In genomic region chr3:96163040-96163439, GRCm38 (mm10) we compare ENCODE assay signal across 13 mouse cellular contexts. TPM values are rescaled to one million over a fixed set of nuclear protein-coding genes. Genes with fewer than 3 reads are reported as not detected.
A peak's percentile ranks its signal among the peaks of the same experiment; 100 is the strongest.
DNase-seq lines count a peak whose midpoint lies in the region; ATAC-seq and TF ChIP-seq lines count a peak whose summit lies in the region.
"Had no signal": no experiment of that assay in that cellular context is flagged by ENCODE, and none has a peak within 500 bp of the region (broad histone marks: within the 10 kb centered on the region; RNA-seq: fewer than 3 reads in every experiment).

No protein-coding gene starts in this region.

- no peak overlapping the region for H3K4me3 ChIP-seq in forebrain, postnatal 0 days (ENCODE audit: low read depth, low read length)
- H3K4me3 ChIP-seq in forebrain, embryonic 10.5 days = no peak overlapping the region
- peak overlapping the region; percentile 61 for H3K4me3 ChIP-seq in kidney, postnatal 0 days (replicated peaks; ENCODE audit: low read depth, low read length)
- H3K4me3 ChIP-seq in embryonic facial prominence, embryonic 12.5 days = peak overlapping the region; percentile 49; the same call in 1 of the 2 replicates
- H3K4me3 ChIP-seq in limb, embryonic 13.5 days = peak overlapping the region; percentile 62

- H3K4me2 ChIP-seq in forebrain, postnatal 0 days (ENCODE audit: low read depth) = peak overlapping the region; percentile 82
- H3K4me2 ChIP-seq in kidney, postnatal 0 days (ENCODE audit: low read length) = peak overlapping the region; percentile 95
- peak overlapping the region; percentile 88 for H3K4me2 ChIP-seq in embryonic facial prominence, embryonic 12.5 days (replicated peaks)
- peak overlapping the region; percentile 85 for H3K4me2 ChIP-seq in limb, embryonic 13.5 days (replicated peaks)

- no peak for TF ChIP-seq CTCF in forebrain, postnatal 0 days (IDR thresholded peaks at IDR 0.05; ENCODE audit: low read depth)
- no peak for TF ChIP-seq CTCF in kidney, postnatal 0 days (IDR thresholded peaks at IDR 0.05; ENCODE audit: low read depth)

- H3K27ac ChIP-seq in forebrain, postnatal 0 days (ENCODE audit: low read depth, low read length) = no peak overlapping the region
- H3K27ac ChIP-seq in forebrain, embryonic 10.5 days = no peak overlapping the region
- H3K27ac ChIP-seq in kidney, postnatal 0 days = peak overlapping the region; percentile 93; the same call in 1 of the 2 replicates
- peak overlapping the region; percentile 14; the same call in 1 of the 2 replicates for H3K27ac ChIP-seq in embryonic facial prominence, embryonic 12.5 days
- H3K27ac ChIP-seq in limb, embryonic 13.5 days = peak overlapping the region; percentile 91; the same call in 1 of the 2 replicates

- H3K4me1 ChIP-seq in forebrain, postnatal 0 days (ENCODE audit: insufficient read depth) = peaks cover 6% of the 10 kb centered on the region; the same call in 1 of the 2 replicates
- peaks cover 28% of the 10 kb centered on the region for H3K4me1 ChIP-seq in forebrain, embryonic 10.5 days
- H3K4me1 ChIP-seq in kidney, postnatal 0 days (replicated peaks; ENCODE audit: insufficient read depth, low read length) = 0 out of 2 replicates have a peak, but pooled peaks cover 13% of the 10 kb centered on the region
- H3K4me1 ChIP-seq in embryonic facial prominence, embryonic 12.5 days = peaks cover 19% of the 10 kb centered on the region
- H3K4me1 ChIP-seq in limb, embryonic 13.5 days = peaks cover 26% of the 10 kb centered on the region

- no peaks in the 10 kb centered on the region for H3K27me3 ChIP-seq in forebrain, postnatal 0 days (ENCODE audit: insufficient read depth, low read length)
- H3K27me3 ChIP-seq in forebrain, embryonic 10.5 days (ENCODE audit: poor library complexity, severe bottlenecking) = peaks cover 20% of the 10 kb centered on the region; the same call in 1 of the 2 replicates
- H3K27me3 ChIP-seq in kidney, postnatal 0 days (ENCODE audit: insufficient read depth, low read length) = no peaks in the 10 kb centered on the region
- no peaks in the 10 kb centered on the region for H3K27me3 ChIP-seq in embryonic facial prominence, embryonic 12.5 days
- no peaks in the 10 kb centered on the region for H3K27me3 ChIP-seq in limb, embryonic 13.5 days

- WGBS in forebrain, postnatal 0 days = 87% methylated on average over 6 of the region's 6 CpGs
- WGBS in forebrain, embryonic 10.5 days = 85% methylated on average over 6 of the region's 6 CpGs
- 88% methylated on average over 6 of the region's 6 CpGs for WGBS in kidney, postnatal 0 days
- 89% methylated on average over 6 of the region's 6 CpGs for WGBS in embryonic facial prominence, embryonic 12.5 days
- 89% methylated on average over 6 of the region's 6 CpGs for WGBS in limb, embryonic 13.5 days

- 0 out of 2 replicates have a peak overlapping the region, but pooled peaks have one; percentile 18 for H3K9ac ChIP-seq in forebrain, postnatal 0 days
- peak overlapping the region; percentile 72; the same call in 1 of the 2 replicates for H3K9ac ChIP-seq in kidney, postnatal 0 days (ENCODE audit: low read depth, low read length)
- H3K9ac ChIP-seq in embryonic facial prominence, embryonic 12.5 days = peak overlapping the region; percentile 49; the same call in 1 of the 2 replicates
- H3K9ac ChIP-seq in limb, embryonic 13.5 days = peak overlapping the region; percentile 79

- no peaks in the 10 kb centered on the region for H3K9me3 ChIP-seq in forebrain, postnatal 0 days (ENCODE audit: low read length)
- no peaks in the 10 kb centered on the region for H3K9me3 ChIP-seq in forebrain, embryonic 10.5 days
- no peaks in the 10 kb centered on the region for H3K9me3 ChIP-seq in kidney, postnatal 0 days (replicated peaks; ENCODE audit: low read length)
- no peaks in the 10 kb centered on the region for H3K9me3 ChIP-seq in embryonic facial prominence, embryonic 12.5 days
- no peaks in the 10 kb centered on the region for H3K9me3 ChIP-seq in limb, embryonic 13.5 days

- no peaks in the 10 kb centered on the region for H3K36me3 ChIP-seq in forebrain, postnatal 0 days (ENCODE audit: insufficient read depth)
- peaks cover under 1% of the 10 kb centered on the region; the same call in 1 of the 2 replicates for H3K36me3 ChIP-seq in forebrain, embryonic 10.5 days (replicated peaks)
- 0 out of 2 replicates have a peak, but pooled peaks cover 6% of the 10 kb centered on the region for H3K36me3 ChIP-seq in kidney, postnatal 0 days (ENCODE audit: insufficient read depth, low read length)
- peaks cover 6% of the 10 kb centered on the region; the same call in 1 of the 2 replicates for H3K36me3 ChIP-seq in embryonic facial prominence, embryonic 12.5 days
- H3K36me3 ChIP-seq in limb, embryonic 13.5 days = peaks cover 13% of the 10 kb centered on the region

- no peak for DNase-seq in forebrain, postnatal 0 days
- no peak for DNase-seq in forebrain, embryonic 10.5 days (ENCODE audit: extremely low spot score, low spot score)
- no peak for DNase-seq in kidney, postnatal 0 days (ENCODE audit: low spot score)
- no peak for DNase-seq in kidney, adult 9 months
- DNase-seq in yolk sac, embryonic 10.5 days (ENCODE audit: low spot score) = no peak
- no peak for DNase-seq in retina, embryonic 14.5 days (ENCODE audit: low spot score)
- DNase-seq: adrenal gland, adult 8-10 months; B cell, adult 2 months; embryo, embryonic 11 days; heart, postnatal 4 days had no signal

- ATAC-seq in forebrain, postnatal 0 days = no peak
- no peak for ATAC-seq in kidney, postnatal 0 days (replicated peaks; ENCODE audit: low FRiP score, low read depth)
- no peak for ATAC-seq in embryonic facial prominence, embryonic 12.5 days (ENCODE audit: insufficient number of reproducible peaks, insufficient read depth, low FRiP score, low TSS enrichment)
- no peak for ATAC-seq in limb, embryonic 13.5 days (ENCODE audit: low FRiP score, low read depth)

RNA-seq across cellular contexts. Expression of gene Mtmr11, which starts 1.2 kb away (rescaled TPM):
- total RNA-seq in forebrain, postnatal 0 days (2014; rRNA removed) = 9.5 and 14.6 TPM in 2 replicates
- polyA plus RNA-seq in forebrain, postnatal 0 days (2015; fragmentation: Nextera tagmentation; extraction: Ambion mirVana) = 7.8 and 8.4 TPM in 2 replicates
- 9.3 TPM in 2 replicates for polyA plus RNA-seq in forebrain, embryonic 10.5 days (2016; fragmentation: Nextera tagmentation; extraction: Ambion mirVana)
- polyA plus RNA-seq in kidney, postnatal 0 days (2015; fragmentation: Nextera tagmentation; extraction: Ambion mirVana) = 27.1 and 35.0 TPM in 2 replicates
- polyA plus RNA-seq in embryonic facial prominence, embryonic 12.5 days (2016; fragmentation: Nextera tagmentation; extraction: Ambion mirVana) = 37.1 and 39.5 TPM in 2 replicates
- 34.9 and 39.6 TPM in 2 replicates for polyA plus RNA-seq in limb, embryonic 13.5 days (2015; fragmentation: Nextera tagmentation; extraction: Ambion mirVana)

RNA-seq across cellular contexts. Expression of gene Sf3b4, which starts 9.1 kb away (rescaled TPM):
- total RNA-seq in forebrain, postnatal 0 days (2014; rRNA removed) = 41.9 and 66.5 TPM in 2 replicates
- 169 and 172 TPM in 2 replicates for polyA plus RNA-seq in forebrain, postnatal 0 days (2015; fragmentation: Nextera tagmentation; extraction: Ambion mirVana)
- polyA plus RNA-seq in forebrain, embryonic 10.5 days (2016; fragmentation: Nextera tagmentation; extraction: Ambion mirVana) = 276 and 284 TPM in 2 replicates
- 128 and 138 TPM in 2 replicates for polyA plus RNA-seq in kidney, postnatal 0 days (2015; fragmentation: Nextera tagmentation; extraction: Ambion mirVana)
- 181 and 190 TPM in 2 replicates for polyA plus RNA-seq in embryonic facial prominence, embryonic 12.5 days (2016; fragmentation: Nextera tagmentation; extraction: Ambion mirVana)
- polyA plus RNA-seq in limb, embryonic 13.5 days (2015; fragmentation: Nextera tagmentation; extraction: Ambion mirVana) = 179 and 186 TPM in 2 replicates

RNA-seq across cellular contexts. Expression of gene Sv2a, which starts 17.9 kb away (rescaled TPM):
- total RNA-seq in forebrain, postnatal 0 days (2014; rRNA removed) = 82.6 and 112 TPM in 2 replicates
- 106 and 124 TPM in 2 replicates for polyA plus RNA-seq in forebrain, postnatal 0 days (2015; fragmentation: Nextera tagmentation; extraction: Ambion mirVana)
- 2.1 and 3.5 TPM in 2 replicates for polyA plus RNA-seq in forebrain, embryonic 10.5 days (2016; fragmentation: Nextera tagmentation; extraction: Ambion mirVana)
- polyA plus RNA-seq in kidney, postnatal 0 days (2015; fragmentation: Nextera tagmentation; extraction: Ambion mirVana) = 9.4 and 12.2 TPM in 2 replicates
- 8.6 and 9.2 TPM in 2 replicates for polyA plus RNA-seq in embryonic facial prominence, embryonic 12.5 days (2016; fragmentation: Nextera tagmentation; extraction: Ambion mirVana)
- polyA plus RNA-seq in limb, embryonic 13.5 days (2015; fragmentation: Nextera tagmentation; extraction: Ambion mirVana) = 4.6 and 7.8 TPM in 2 replicates

RNA-seq across cellular contexts. Expression of gene Bola1, which starts 56.5 kb away (rescaled TPM):
- 31.4 and 40.2 TPM in 2 replicates for total RNA-seq in forebrain, postnatal 0 days (2014; rRNA removed)
- 67.7 and 75.8 TPM in 2 replicates for polyA plus RNA-seq in forebrain, postnatal 0 days (2015; fragmentation: Nextera tagmentation; extraction: Ambion mirVana)
- 89.3 and 93.0 TPM in 2 replicates for polyA plus RNA-seq in forebrain, embryonic 10.5 days (2016; fragmentation: Nextera tagmentation; extraction: Ambion mirVana)
- polyA plus RNA-seq in kidney, postnatal 0 days (2015; fragmentation: Nextera tagmentation; extraction: Ambion mirVana) = 66.4 and 70.5 TPM in 2 replicates
- 52.6 and 53.3 TPM in 2 replicates for polyA plus RNA-seq in embryonic facial prominence, embryonic 12.5 days (2016; fragmentation: Nextera tagmentation; extraction: Ambion mirVana)
- 51.1 and 55.2 TPM in 2 replicates for polyA plus RNA-seq in limb, embryonic 13.5 days (2015; fragmentation: Nextera tagmentation; extraction: Ambion mirVana)

RNA-seq across cellular contexts. Expression of gene Hist2h2ab, which starts 56.6 kb away (rescaled TPM):
- total RNA-seq in forebrain, postnatal 0 days (2014; rRNA removed) = 166 and 395 TPM in 2 replicates
- polyA plus RNA-seq in forebrain, postnatal 0 days (2015; fragmentation: Nextera tagmentation; extraction: Ambion mirVana) = 1.2 TPM in 1 of 2 replicates, not detected in the other
- polyA plus RNA-seq in forebrain, embryonic 10.5 days (2016; fragmentation: Nextera tagmentation; extraction: Ambion mirVana) = not detected in 2 replicates
- not detected in 2 replicates for polyA plus RNA-seq in kidney, postnatal 0 days (2015; fragmentation: Nextera tagmentation; extraction: Ambion mirVana)
- 1.5 and 1.6 TPM in 2 replicates for polyA plus RNA-seq in embryonic facial prominence, embryonic 12.5 days (2016; fragmentation: Nextera tagmentation; extraction: Ambion mirVana)
- 1.3 TPM in 1 of 2 replicates, not detected in the other for polyA plus RNA-seq in limb, embryonic 13.5 days (2015; fragmentation: Nextera tagmentation; extraction: Ambion mirVana)
- polyA plus RNA-seq: midbrain, embryonic 14.5 days had no signal

Comparison
In these comparisons a context has a peak if more than half of its experiments do, and no peak if none do; other contexts are left out.
1. H3K27ac ChIP-seq: peak in kidney, postnatal 0 days (single experiment), embryonic facial prominence, embryonic 12.5 days (single experiment) and limb, embryonic 13.5 days (single experiment); none in forebrain, postnatal 0 days (single experiment) and forebrain, embryonic 10.5 days (single experiment).
2. H3K4me3 ChIP-seq: peak in kidney, postnatal 0 days (single experiment), embryonic facial prominence, embryonic 12.5 days (single experiment) and limb, embryonic 13.5 days (single experiment); none in forebrain, postnatal 0 days (single experiment) and forebrain, embryonic 10.5 days (single experiment).
3. H3K9ac ChIP-seq: peak in every context shown above with its lines; median percentile 79 in limb, embryonic 13.5 days; 72 in kidney, postnatal 0 days; 49 in embryonic facial prominence, embryonic 12.5 days; 18 in forebrain, postnatal 0 days.
4. Peak in every context shown above with its lines, with median percentiles within 50 percentile points of each other: H3K4me2 ChIP-seq.